Mouse (Mus musculus) left cerebral cortex, postnatal 10 days (tissue): ENCODE data around the gene Grip1. TPM values are rescaled to one million over a fixed set of nuclear protein-coding genes. Genes with fewer than 3 reads are reported as not detected.

ENCODE experiments used
- DNase-seq, 2 experiments: peaks; one replicate each; pipeline ENCODE4 v3.0.0; 2021 to 2022; ENCODE audit warnings: low spot score in 2 of 2, mixed read lengths in 1 of 2; ENCODE audit errors: extremely low spot score in 1 of 2
- intact Hi-C: fragments of 180-260 bp; cut with DNase I; formaldehyde crosslinking; loops from one replicate; pipeline ENCODE4 v1.15.1; 2025
- total RNA-seq, 2 experiments: library from RNA; stranded (reverse); gene quantifications; 2 replicates each; pipeline ENCODE4 v1.2.3; 2021

Grip1 gene
- total RNA-seq, 2 experiments from 2014 or later = 43.0 to 45.8 TPM

GRCm38 (mm10) chr10:119454668-119455542 is 1.3 kb downstream of the Grip1 start:
- intact Hi-C loops = loop anchor here (5.0 to 10.0 kb wide), 3 partner anchors 182 to 320 kb away; partner anchors contain the start of gene Cand1
- DNase-seq = peak in 1 of 2 experiments; percentile 29

DNA sequence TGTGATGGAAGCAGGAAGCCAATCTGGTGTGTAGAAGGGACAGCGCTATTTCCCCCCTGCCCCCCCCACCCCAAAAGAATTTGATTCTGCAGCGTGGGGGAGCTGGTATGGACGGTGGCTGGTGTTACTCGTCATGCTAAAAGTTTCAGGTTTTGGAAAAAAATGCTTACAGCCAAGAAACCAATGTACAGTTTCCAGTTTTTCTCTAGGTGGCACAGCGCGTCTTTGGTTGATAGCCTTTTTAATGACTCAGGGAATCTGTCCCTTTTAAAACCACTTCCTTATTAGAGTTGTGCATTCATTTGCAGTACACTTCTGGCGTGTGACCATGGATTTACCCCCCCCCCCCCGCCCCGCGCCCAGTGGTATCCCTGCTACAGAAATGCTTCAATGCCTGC is 1.9 kb downstream of the Grip1 start:
- DNase-seq = no peak
- intact Hi-C loops = loop anchor here (10.0 kb wide), 1 partner anchor 319 kb away; no protein-coding TSS in a partner anchor

- DNase-seq = no peak
- intact Hi-C loops = loop anchor here (10.0 kb wide), 1 partner anchor 318 kb away; no protein-coding TSS in a partner anchor
Observed at GRCm38 (mm10) chr10:119457121-119457520, 3.5 kb downstream of the Grip1 start.

DNA sequence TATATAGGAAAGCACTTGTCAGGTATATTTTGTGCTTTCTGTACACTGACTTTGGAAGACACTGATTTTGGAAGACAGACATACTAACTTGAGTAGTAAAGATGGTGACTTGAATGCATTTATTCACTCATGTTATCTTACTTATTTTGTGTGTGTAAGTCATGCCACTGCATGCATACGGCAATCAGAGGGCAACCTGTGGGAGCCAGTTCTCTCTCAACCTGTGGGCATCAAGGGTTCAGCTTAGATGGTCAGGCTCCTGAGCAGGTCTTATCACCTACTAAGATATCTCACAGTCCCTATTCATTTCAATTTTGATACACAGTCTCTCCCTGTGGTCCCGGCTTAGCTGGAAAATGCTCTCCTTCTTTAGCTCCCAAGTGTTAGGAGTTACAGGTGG is 5.4 kb downstream of the Grip1 start:
- intact Hi-C loops = loop anchor here (10.0 kb wide), 1 partner anchor 316 kb away; no protein-coding TSS in a partner anchor
- no peak for DNase-seq

DNA sequence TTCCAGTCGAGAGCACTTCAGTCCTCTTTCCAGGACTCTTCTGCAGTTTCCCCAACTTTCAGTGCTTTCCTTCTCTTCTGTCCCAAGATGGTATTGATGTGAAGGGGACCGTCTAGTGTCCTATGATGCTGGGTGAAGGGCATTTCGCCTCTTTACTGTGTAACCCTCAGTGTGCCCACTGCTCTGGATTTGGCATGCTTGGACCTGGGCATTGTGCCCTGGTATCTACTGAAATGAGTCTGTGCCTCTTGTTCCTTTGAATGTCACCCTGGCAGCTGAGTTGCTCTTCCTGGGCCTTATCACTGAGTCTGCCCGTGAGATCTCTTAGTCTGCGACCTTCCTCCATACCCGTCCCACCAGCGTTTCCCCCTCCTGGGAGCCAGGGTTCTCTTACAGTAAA is 9.7 kb downstream of the Grip1 start:
- intact Hi-C loops = no loop called here
- no peak for DNase-seq

- intact Hi-C loops = no loop called here
- no peak for DNase-seq
Observed at GRCm38 (mm10) chr10:119463793-119464192, 10.2 kb downstream of the Grip1 start.

DNA sequence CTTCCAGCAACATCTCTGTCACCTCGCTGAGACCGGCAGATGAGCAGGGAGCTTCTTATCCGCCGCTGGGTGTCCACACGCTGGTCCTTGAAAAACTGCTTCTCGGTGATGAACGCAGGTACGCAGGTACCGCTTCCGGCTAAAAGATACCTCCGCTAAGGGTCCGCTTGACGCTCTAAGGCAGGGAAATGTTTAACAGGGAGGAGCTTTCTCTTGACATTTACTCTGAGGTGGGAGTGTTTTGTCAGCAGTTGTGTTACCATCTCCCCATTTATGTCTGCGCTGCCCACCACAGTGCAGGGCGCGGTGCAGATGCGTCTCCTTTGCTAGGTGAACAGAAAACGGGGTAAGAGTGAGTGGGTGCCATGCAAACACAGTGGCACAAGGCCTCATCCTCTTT is 14.3 kb downstream of the Grip1 start:
- no peak for DNase-seq
- intact Hi-C loops = no loop called here

GRCm38 (mm10) chr10:119470096-119470495 is 16.5 kb downstream of the Grip1 start:
- no peak for DNase-seq
- intact Hi-C loops = no loop called here

- intact Hi-C loops = no loop called here
- DNase-seq = no peak
Observed at GRCm38 (mm10) chr10:119475166-119475565, 21.5 kb downstream of the Grip1 start.

DNA sequence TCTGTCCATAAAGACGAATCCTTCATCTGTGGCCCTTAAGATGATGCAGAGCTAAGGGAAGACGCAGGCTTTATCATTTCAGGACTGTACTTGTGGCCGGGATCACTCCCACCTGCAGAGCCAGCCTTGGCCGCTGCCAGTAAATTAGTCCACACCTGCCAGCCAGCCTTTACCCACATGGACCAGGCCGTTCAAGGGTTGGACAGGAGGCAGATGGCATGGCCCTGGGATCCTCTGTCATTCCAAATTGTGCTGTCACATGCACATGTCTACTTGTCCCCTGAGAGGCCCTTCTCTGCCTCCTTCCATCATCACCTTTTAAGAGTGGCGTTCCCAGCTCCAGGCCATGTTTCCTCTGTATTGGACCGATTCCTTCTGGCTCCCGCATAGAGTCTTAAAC is 24.0 kb downstream of the Grip1 start:
- intact Hi-C loops = no loop called here
- no peak for DNase-seq

- no peak for DNase-seq
- intact Hi-C loops = no loop called here
Observed at GRCm38 (mm10) chr10:119483068-119483705, 29.6 kb downstream of the Grip1 start.

GRCm38 (mm10) chr10:119483766-119484165 is 30.1 kb downstream of the Grip1 start:
- intact Hi-C loops = no loop called here
- peak in 1 of 2 experiments; percentile 42 for DNase-seq

GRCm38 (mm10) chr10:119486936-119487335 is 33.3 kb downstream of the Grip1 start:
- intact Hi-C loops = no loop called here
- no peak for DNase-seq

GRCm38 (mm10) chr10:119490831-119491230 is 37.2 kb downstream of the Grip1 start:
- intact Hi-C loops = no loop called here
- no peak for DNase-seq

- intact Hi-C loops = no loop called here
- no peak for DNase-seq
Observed at GRCm38 (mm10) chr10:119495317-119495716, 41.7 kb downstream of the Grip1 start.

GRCm38 (mm10) chr10:119496221-119496620 is 42.6 kb downstream of the Grip1 start:
- peak in 1 of 2 experiments; percentile 35 for DNase-seq
- intact Hi-C loops = no loop called here

- intact Hi-C loops = no loop called here
- no peak for DNase-seq
Observed at GRCm38 (mm10) chr10:119521686-119522085, 68.1 kb downstream of the Grip1 start.

GRCm38 (mm10) chr10:119525730-119526129 is 72.1 kb downstream of the Grip1 start:
- no peak for DNase-seq
- intact Hi-C loops = no loop called here

- DNase-seq = no peak
- intact Hi-C loops = no loop called here
Observed at GRCm38 (mm10) chr10:119534852-119535251, 81.2 kb downstream of the Grip1 start.

- no peak for DNase-seq
- intact Hi-C loops = no loop called here
Observed at GRCm38 (mm10) chr10:119541655-119542054, 88.0 kb downstream of the Grip1 start.
